Mouse (Mus musculus): ENCODE measurements at regions not wholly inside any gene's neighbourhood (a gene's known extent, or its start where the extent isn't known, plus 50 kb on each side); places are given as distances from the start of the nearest gene placed in this dataset.

DNA sequence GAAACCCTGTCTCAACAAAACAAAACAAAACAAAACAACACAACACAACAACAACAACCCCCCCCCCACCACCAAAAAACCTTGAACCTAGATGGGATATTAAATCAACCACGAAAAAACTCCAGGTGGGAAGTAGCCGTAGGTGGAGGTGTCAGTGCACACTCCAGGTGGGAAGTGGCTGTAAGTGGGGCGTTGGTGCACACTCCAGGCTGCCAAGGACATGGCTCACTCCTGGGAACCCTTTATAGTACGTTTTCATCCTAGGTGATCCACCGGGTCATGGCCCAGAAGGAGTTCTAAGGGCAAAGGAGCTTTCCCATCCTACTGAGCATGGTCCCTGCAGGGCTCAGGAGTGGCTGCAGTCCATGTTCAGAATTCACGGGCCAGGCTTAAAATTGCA, 133.4 kb upstream of the Klf14 start:
- no peak for DNase-seq (ENCODE audit: low read depth in 3 of 3, low spot score in 3 of 3)
- Histone ChIP-seq H3K4me2 (ENCODE audit: low read depth) (no peak overlapping the region), H3K4me1 (replicated peaks; ENCODE audit: control insufficient read depth in 2 of 2, insufficient read depth in 2 of 2, low read length in 1 of 2) (peaks cover 0 to 14% of the 10 kb centered on the region in 2 experiments; a peak in 2 of 4 replicates), H3K36me3 (replicated peaks; ENCODE audit: control insufficient read depth, insufficient read depth, low read depth) (no peaks in the 10 kb centered on the region), H3K9ac (replicated peaks) (no peak overlapping the region), H3K27ac (no peak overlapping the region), H3K27me3 (ENCODE audit: control insufficient read depth, insufficient read depth, low read length) (no peaks in the 10 kb centered on the region), H3K4me3 (ENCODE audit: insufficient read depth in 1 of 2, low read depth in 2 of 2, low read length in 2 of 2) (no peak overlapping the region), H3K9me3 (ENCODE audit: control insufficient read depth, low read length) (no peaks in the 10 kb centered on the region)
- WGBS (ENCODE audit: insufficient replicate concordance), result 71% methylated on average over 6 of the region's 6 CpGs
- TF ChIP-seq CTCF (IDR thresholded peaks at IDR 0.05; ENCODE audit: low read depth) (no peak), EP300 (IDR thresholded peaks at IDR 0.05; ENCODE audit: low read depth) (no peak)
- no peak for ATAC-seq (ENCODE audit: insufficient read depth)

DNA sequence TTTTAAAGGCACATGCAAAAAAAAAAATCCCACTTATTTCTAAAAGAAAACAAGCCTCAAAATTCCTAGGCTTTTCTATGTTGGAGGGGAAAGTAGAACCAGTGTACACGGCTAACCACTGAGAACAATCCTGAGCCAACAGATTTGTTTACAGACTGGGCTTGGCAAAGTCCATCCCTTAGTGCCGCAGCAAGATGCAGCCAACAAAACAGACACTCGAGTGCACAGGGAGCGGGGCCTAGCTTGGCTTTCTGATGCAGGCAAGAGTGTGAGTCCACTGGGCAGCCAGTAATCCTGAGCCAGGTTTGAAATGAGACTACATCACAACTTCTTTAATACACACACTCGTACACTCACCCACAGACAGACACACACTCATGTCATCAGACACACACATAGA, 133.9 kb upstream of the Klf14 start:
- no peak overlapping the region for H3K9ac ChIP-seq (replicated peaks)
- ATAC-seq (ENCODE audit: insufficient read depth), result no peak
- H3K4me3 ChIP-seq (ENCODE audit: insufficient read depth in 1 of 2, low read depth in 2 of 2, low read length in 2 of 2), result no peak overlapping the region
- no peak overlapping the region for H3K27ac ChIP-seq
- H3K4me2 ChIP-seq (ENCODE audit: low read depth), result no peak overlapping the region
- H3K27me3 ChIP-seq (ENCODE audit: control insufficient read depth, insufficient read depth, low read length), result no peaks in the 10 kb centered on the region
- H3K36me3 ChIP-seq (replicated peaks; ENCODE audit: control insufficient read depth, insufficient read depth, low read depth), result no peaks in the 10 kb centered on the region
- H3K4me1 ChIP-seq (replicated peaks; ENCODE audit: control insufficient read depth in 2 of 2, insufficient read depth in 2 of 2, low read length in 1 of 2), result peaks cover 0 to 14% of the 10 kb centered on the region in 2 experiments; a peak in 2 of 4 replicates
- no peak for DNase-seq (ENCODE audit: low read depth in 3 of 3, low spot score in 3 of 3)
- no peaks in the 10 kb centered on the region for H3K9me3 ChIP-seq (ENCODE audit: control insufficient read depth, low read length)
- no peak for TF ChIP-seq CTCF (IDR thresholded peaks at IDR 0.05; ENCODE audit: low read depth)
- TF ChIP-seq EP300 (IDR thresholded peaks at IDR 0.05; ENCODE audit: low read depth), result no peak
- WGBS (ENCODE audit: insufficient replicate concordance), result 76% methylated on average over 5 of the region's 5 CpGs

DNA sequence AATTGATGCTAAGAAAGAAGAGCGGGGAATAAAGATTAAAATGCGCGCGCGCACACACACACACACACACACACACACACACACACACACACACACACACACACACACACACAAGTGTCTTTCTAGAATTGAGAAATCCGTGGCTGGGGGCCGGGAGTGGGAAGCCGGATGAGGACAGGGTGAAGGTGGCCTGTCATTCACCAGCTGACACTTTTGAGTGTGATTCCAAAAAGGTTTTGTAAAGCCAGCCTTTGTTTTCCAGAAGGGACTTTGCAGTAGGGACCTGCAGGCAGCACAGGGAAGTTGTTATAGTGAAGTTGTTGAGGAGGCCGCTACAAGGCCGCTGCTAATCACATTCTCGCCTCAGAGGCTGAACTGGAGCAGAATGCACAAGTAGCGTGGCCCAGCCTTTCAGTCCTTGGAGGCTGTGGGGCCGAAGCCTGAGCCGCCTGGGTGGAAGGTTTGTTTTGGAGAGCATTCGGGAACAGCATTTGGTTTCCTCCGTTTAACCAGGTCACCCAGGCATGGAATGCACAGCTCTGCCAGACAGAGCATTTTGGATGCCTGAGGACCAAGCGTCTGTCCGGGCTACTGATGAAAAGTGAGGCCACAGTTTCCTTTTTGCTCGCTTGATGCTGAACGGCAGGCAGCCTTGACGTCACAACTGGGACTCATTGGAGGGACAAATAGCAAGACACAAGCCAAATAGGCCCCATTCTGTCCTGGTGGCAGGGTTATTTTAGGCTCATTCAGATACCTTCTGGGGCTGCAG, 137.3 kb upstream of the Klf14 start:
- no peak overlapping the region for H3K4me2 ChIP-seq (ENCODE audit: low read depth)
- no peaks in the 10 kb centered on the region for H3K9me3 ChIP-seq (ENCODE audit: control insufficient read depth, low read length)
- 75% methylated on average over 21 of the region's 21 CpGs for WGBS (ENCODE audit: insufficient replicate concordance)
- no peak overlapping the region for H3K27ac ChIP-seq
- H3K9ac ChIP-seq (replicated peaks), result no peak overlapping the region
- TF ChIP-seq CTCF (IDR thresholded peaks at IDR 0.05; ENCODE audit: low read depth) (no peak), EP300 (IDR thresholded peaks at IDR 0.05; ENCODE audit: low read depth) (no peak)
- H3K4me3 ChIP-seq (ENCODE audit: insufficient read depth in 1 of 2, low read depth in 2 of 2, low read length in 2 of 2), result no peak overlapping the region
- H3K36me3 ChIP-seq (replicated peaks; ENCODE audit: control insufficient read depth, insufficient read depth, low read depth), result no peaks in the 10 kb centered on the region
- peaks cover 0 to 2% of the 10 kb centered on the region in 2 experiments; a peak in 1 of 4 replicates for H3K4me1 ChIP-seq (replicated peaks; ENCODE audit: control insufficient read depth in 2 of 2, insufficient read depth in 2 of 2, low read length in 1 of 2)
- H3K27me3 ChIP-seq (ENCODE audit: control insufficient read depth, insufficient read depth, low read length), result no peaks in the 10 kb centered on the region
- ATAC-seq (ENCODE audit: insufficient read depth) (no peak), DNase-seq (ENCODE audit: low read depth in 3 of 3, low spot score in 3 of 3) (no peak)

DNA sequence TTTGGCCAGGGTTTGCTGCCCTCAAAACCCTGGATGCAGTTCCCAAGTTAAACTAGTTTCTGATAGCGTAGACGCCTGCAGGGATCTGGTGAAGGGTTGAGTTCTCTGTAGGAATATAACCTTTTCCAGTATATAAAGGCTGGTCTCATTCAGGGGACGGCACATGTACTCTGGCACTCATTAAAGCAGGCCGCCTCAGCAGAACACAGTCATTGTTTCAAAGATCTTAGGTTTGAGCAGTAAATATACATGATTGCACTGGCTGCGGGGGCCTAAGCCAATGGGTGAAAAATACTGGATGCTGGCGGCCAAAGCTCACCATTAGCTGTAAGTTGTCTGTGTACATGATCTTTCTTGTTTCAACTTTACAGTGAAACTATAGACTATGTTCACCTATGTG, 137.9 kb upstream of the Klf14 start:
- Histone ChIP-seq H3K4me1 (replicated peaks; ENCODE audit: control insufficient read depth in 2 of 2, insufficient read depth in 2 of 2, low read length in 1 of 2) (peaks cover 0 to 2% of the 10 kb centered on the region in 2 experiments; a peak in 1 of 4 replicates), H3K27ac (no peak overlapping the region), H3K9me3 (ENCODE audit: control insufficient read depth, low read length) (no peaks in the 10 kb centered on the region), H3K4me2 (ENCODE audit: low read depth) (no peak overlapping the region), H3K9ac (replicated peaks) (no peak overlapping the region), H3K27me3 (ENCODE audit: control insufficient read depth, insufficient read depth, low read length) (no peaks in the 10 kb centered on the region), H3K36me3 (replicated peaks; ENCODE audit: control insufficient read depth, insufficient read depth, low read depth) (no peaks in the 10 kb centered on the region), H3K4me3 (ENCODE audit: insufficient read depth in 1 of 2, low read depth in 2 of 2, low read length in 2 of 2) (no peak overlapping the region)
- no peak for ATAC-seq (ENCODE audit: insufficient read depth)
- no peak for DNase-seq (ENCODE audit: low read depth in 3 of 3, low spot score in 3 of 3)
- 72% methylated on average over 6 of the region's 6 CpGs for WGBS (ENCODE audit: insufficient replicate concordance)
- no peak for TF ChIP-seq EP300 (IDR thresholded peaks at IDR 0.05; ENCODE audit: low read depth)
- TF ChIP-seq CTCF (IDR thresholded peaks at IDR 0.05; ENCODE audit: low read depth), result no peak

DNA sequence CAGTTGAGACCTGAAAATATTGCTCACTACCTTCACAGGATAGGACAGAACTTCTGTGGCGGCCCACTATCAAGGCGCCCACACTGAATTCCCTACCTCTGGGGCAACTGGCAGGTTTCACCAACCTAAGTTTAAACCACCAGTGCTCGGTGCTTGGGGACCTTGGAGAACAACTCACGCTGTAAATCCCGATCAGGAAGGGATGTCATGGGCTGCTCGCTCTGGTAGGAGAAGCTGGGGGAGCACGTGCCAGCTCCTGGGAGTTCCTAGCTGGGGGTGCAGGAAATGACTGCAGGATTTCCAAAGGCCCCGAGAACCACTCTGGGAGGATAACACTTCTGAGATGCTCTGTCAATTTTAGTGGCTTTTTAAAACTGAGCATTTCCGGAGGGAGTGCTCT, 138.4 kb upstream of the Klf14 start:
- H3K9ac ChIP-seq (replicated peaks), result no peak overlapping the region
- whole genome bisulfite sequencing (ENCODE audit: insufficient replicate concordance), result 57% methylated on average over 9 of the region's 9 CpGs
- ATAC-seq (ENCODE audit: insufficient read depth) (no peak), DNase-seq (ENCODE audit: low read depth in 3 of 3, low spot score in 3 of 3) (no peak)
- H3K4me2 ChIP-seq (ENCODE audit: low read depth), result no peak overlapping the region
- H3K27me3 ChIP-seq (ENCODE audit: control insufficient read depth, insufficient read depth, low read length), result no peaks in the 10 kb centered on the region
- no peak overlapping the region for H3K4me3 ChIP-seq (ENCODE audit: insufficient read depth in 1 of 2, low read depth in 2 of 2, low read length in 2 of 2)
- H3K4me1 ChIP-seq (replicated peaks; ENCODE audit: control insufficient read depth in 2 of 2, insufficient read depth in 2 of 2, low read length in 1 of 2), result peaks cover 0 to 2% of the 10 kb centered on the region in 2 experiments; a peak in 1 of 4 replicates
- TF ChIP-seq EP300 (IDR thresholded peaks at IDR 0.05; ENCODE audit: low read depth) (no peak), CTCF (IDR thresholded peaks at IDR 0.05; ENCODE audit: low read depth) (no peak)
- H3K9me3 ChIP-seq (ENCODE audit: control insufficient read depth, low read length), result no peaks in the 10 kb centered on the region
- no peaks in the 10 kb centered on the region for H3K36me3 ChIP-seq (replicated peaks; ENCODE audit: control insufficient read depth, insufficient read depth, low read depth)
- no peak overlapping the region for H3K27ac ChIP-seq

All from liver, embryonic 14.5 days (tissue).